ENCODE assay signal across 28 mouse cellular contexts in the genomic region with DNA sequence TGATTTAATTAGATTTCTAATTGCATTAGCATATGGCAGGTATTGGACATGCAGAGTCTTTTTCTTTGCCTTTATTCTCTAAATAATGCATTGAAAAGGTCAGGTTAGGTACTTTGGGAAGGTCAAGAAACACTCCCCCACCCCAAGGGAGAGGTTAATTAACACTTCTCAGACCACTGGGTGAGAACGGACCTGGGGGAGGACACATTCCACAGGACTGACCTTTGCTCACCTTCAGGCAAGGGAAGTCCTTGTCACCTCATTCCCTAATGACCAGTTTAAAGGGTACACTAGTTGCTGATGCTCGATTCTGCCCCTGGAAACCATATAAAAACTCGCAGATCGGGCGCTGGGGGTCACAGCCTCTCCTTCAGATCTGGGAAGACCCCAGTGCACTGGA. TPM values are rescaled to one million over a fixed set of nuclear protein-coding genes. Genes with fewer than 3 reads are reported as not detected.
DNase-seq lines count a peak whose midpoint lies in the region; TF ChIP-seq lines count a peak whose summit lies in the region.
"Had no signal": no experiment of that assay in that cellular context is flagged by ENCODE, and none has a peak within 500 bp of the region (broad histone marks: within the 10 kb centered on the region; RNA-seq: fewer than 3 reads in every experiment).

No protein-coding gene starts in this region.

- no peak for TF ChIP-seq POLR2A in ES-Bruce4 (IDR thresholded peaks at IDR 0.05; ENCODE audit: insufficient read depth, low read length)

- peak overlapping the region; percentile 66 for H3K4me3 ChIP-seq in E14TG2a.4 (replicated peaks; ENCODE audit: low read length)
- no peak overlapping the region; the same call in 1 of the 2 replicates for H3K4me3 ChIP-seq in ES-Bruce4 (ENCODE audit: low read depth, low read length)
- H3K4me3 ChIP-seq: forebrain, embryonic 13.5 days; hindbrain, embryonic 13.5 days; left cerebral cortex, adult 2 months; limb, embryonic 12.5 days; liver, embryonic 15.5 days; midbrain, embryonic 10.5 days; midbrain, embryonic 15.5 days; neural tube, embryonic 15.5 days had no signal

- TF ChIP-seq EP300 in ES-Bruce4 (IDR thresholded peaks at IDR 0.05; ENCODE audit: insufficient read depth, low read depth, low read length), result peak; percentile 99

- TF ChIP-seq CTCF in E14TG2a.4 (conservative IDR thresholded peaks at IDR 0.05; ENCODE audit: low read length) (no peak), ES-Bruce4 (IDR thresholded peaks at IDR 0.05; ENCODE audit: low read depth, low read length) (no peak)

- H3K27me3 ChIP-seq in E14TG2a.4 (ENCODE audit: insufficient read depth, low read length) (no peaks in the 10 kb centered on the region), ES-Bruce4 (ENCODE audit: control insufficient read depth, insufficient read depth, low read length, poor library complexity, severe bottlenecking) (no peaks in the 10 kb centered on the region)
- H3K27me3 ChIP-seq: forebrain, embryonic 13.5 days; hindbrain, embryonic 13.5 days; limb, embryonic 12.5 days; liver, embryonic 15.5 days; midbrain, embryonic 15.5 days; neural tube, embryonic 15.5 days had no signal

- peaks cover 3% of the 10 kb centered on the region; the same call in 1 of the 2 replicates for H3K36me3 ChIP-seq in E14TG2a.4 (ENCODE audit: insufficient read depth, low read length)
- H3K36me3 ChIP-seq in ES-Bruce4 (ENCODE audit: control insufficient read depth, insufficient read depth, low read length, poor library complexity, severe bottlenecking), result peaks cover 2% of the 10 kb centered on the region
- H3K36me3 ChIP-seq: liver, embryonic 15.5 days; midbrain, embryonic 15.5 days; neural tube, embryonic 15.5 days had no signal

- H3K4me1 ChIP-seq in E14TG2a.4 (replicated peaks; ENCODE audit: low read depth, low read length) (peaks cover 58% of the 10 kb centered on the region), ES-Bruce4 (ENCODE audit: control insufficient read depth, insufficient read depth, low read length) (peaks cover 1% of the 10 kb centered on the region)

- peak overlapping the region; percentile 59; the same call in 1 of the 2 replicates for H3K9ac ChIP-seq in ES-Bruce4 (ENCODE audit: low read depth, poor library complexity, severe bottlenecking)
- H3K9ac ChIP-seq: forebrain, embryonic 13.5 days; hindbrain, embryonic 13.5 days; limb, embryonic 12.5 days; liver, embryonic 15.5 days; lung, embryonic 14.5 days; midbrain, embryonic 15.5 days; neural tube, embryonic 15.5 days had no signal

- H3K27ac ChIP-seq in ES-Bruce4 (ENCODE audit: insufficient read depth, low read length), result peak overlapping the region; percentile 90
- H3K27ac ChIP-seq: forebrain, embryonic 13.5 days; hindbrain, embryonic 13.5 days; left cerebral cortex, adult 2 months; limb, embryonic 12.5 days; liver, embryonic 15.5 days; midbrain, embryonic 10.5 days; midbrain, embryonic 15.5 days; neural tube, embryonic 15.5 days; stomach, postnatal 0 days had no signal

- peak; percentile 82 for DNase-seq in kidney, adult 9 months
- DNase-seq in kidney, postnatal 36 days, result peak; percentile 50 to 60
- DNase-seq in frontal cortex, postnatal 25 days (ENCODE audit: low spot score in 2 of 2), result no peak
- DNase-seq in cerebellum, postnatal 36 days, result no peak
- DNase-seq: adrenal gland, adult 2 months; adrenal gland, postnatal 36 days; B cell, adult 2 months; cerebellum, adult 2 months; cerebellum, postnatal 25 days; gastrocnemius, postnatal 25 days; heart, adult 18-20 months; heart, postnatal 4 days; lung, embryonic 14.5 days; lung, postnatal 14 days; spleen, adult 18-20 months; thymus, adult 18-20 months; thymus, postnatal 25 days had no signal

- peaks cover 12% of the 10 kb centered on the region for H3K9me3 ChIP-seq in E14TG2a.4 (ENCODE audit: low read length)
- H3K9me3 ChIP-seq in ES-Bruce4 (replicated peaks; ENCODE audit: control insufficient read depth, insufficient read depth, low read length, poor library complexity, severe bottlenecking), result peaks cover 11% of the 10 kb centered on the region
- H3K9me3 ChIP-seq: liver, embryonic 15.5 days; midbrain, embryonic 15.5 days; neural tube, embryonic 15.5 days had no signal

RNA-seq across cellular contexts. Expression of gene Zfp280b, which starts 3.2 kb away (rescaled TPM):
- 59.7 and 63.2 TPM in 2 replicates for polyA plus RNA-seq in ES-Bruce4 (2011; ENCODE audit: insufficient read depth, insufficient read length, low read depth, missing spikeins)

Comparison
In these comparisons a context has a peak if more than half of its experiments do, and no peak if none do; other contexts are left out.
1. DNase-seq: peak in kidney, adult 9 months (single experiment) and kidney, postnatal 36 days (2 of 2); none in frontal cortex, postnatal 25 days (0 of 2) and cerebellum, postnatal 36 days (0 of 2).